Mouse (Mus musculus) forelimb bud, embryonic 11.5 days (tissue): Measurements from ENCODE around the gene Klhl29.
A peak's percentile ranks its signal among the peaks of the same experiment; 100 is the strongest.

Experiments used
- DNase-seq: peaks from one replicate; pipeline ENCODE4 v3.0.0-alpha.2; 2012; ENCODE audit warnings: low read depth, low spot score

Klhl29 gene

GRCm38 (mm10) chr12:5187773-5188333 lies 187.6 kb downstream of the Klhl29 start:
- DNase-seq = no peak

- no peak for DNase-seq
Observed at GRCm38 (mm10) chr12:5186645-5187044, 188.8 kb downstream of the Klhl29 start.

- DNase-seq = no peak
Observed at GRCm38 (mm10) chr12:5185603-5186002, 189.9 kb downstream of the Klhl29 start.

- DNase-seq = no peak
Observed at GRCm38 (mm10) chr12:5182586-5182985, 192.9 kb downstream of the Klhl29 start.

- no peak for DNase-seq
Observed at GRCm38 (mm10) chr12:5182165-5182564, 193.3 kb downstream of the Klhl29 start.

GRCm38 (mm10) chr12:5176716-5177341 lies 198.7 kb downstream of the Klhl29 start:
- no peak for DNase-seq

GRCm38 (mm10) chr12:5166141-5166540 lies 209.3 kb downstream of the Klhl29 start:
- DNase-seq = no peak

- no peak for DNase-seq
Observed at GRCm38 (mm10) chr12:5165411-5165810, 210.1 kb downstream of the Klhl29 start.

GRCm38 (mm10) chr12:5162672-5163071 lies 212.8 kb downstream of the Klhl29 start:
- DNase-seq = no peak

- DNase-seq = no peak
Observed at GRCm38 (mm10) chr12:5161631-5162030, 213.9 kb downstream of the Klhl29 start.

- no peak for DNase-seq
Observed at GRCm38 (mm10) chr12:5157931-5158481, 217.5 kb downstream of the Klhl29 start.

GRCm38 (mm10) chr12:5157021-5157681 lies 218.3 kb downstream of the Klhl29 start:
- DNase-seq = no peak

- DNase-seq = no peak
Observed at GRCm38 (mm10) chr12:5155177-5155576, 220.3 kb downstream of the Klhl29 start.

- peak; percentile 48 for DNase-seq
Observed at GRCm38 (mm10) chr12:5151859-5152258, 223.6 kb downstream of the Klhl29 start.

GRCm38 (mm10) chr12:5147346-5148035 lies 228.0 kb downstream of the Klhl29 start:
- no peak for DNase-seq

GRCm38 (mm10) chr12:5143903-5144781 lies 231.3 kb downstream of the Klhl29 start:
- DNase-seq = no peak

GRCm38 (mm10) chr12:5143224-5143623 lies 232.3 kb downstream of the Klhl29 start:
- no peak for DNase-seq

- peak; percentile 85 for DNase-seq
Observed at GRCm38 (mm10) chr12:5142776-5143175, 232.7 kb downstream of the Klhl29 start.

GRCm38 (mm10) chr12:5141040-5141439 lies 234.4 kb downstream of the Klhl29 start:
- DNase-seq = no peak

- no peak for DNase-seq
Observed at GRCm38 (mm10) chr12:5139302-5139701, 236.2 kb downstream of the Klhl29 start.

- DNase-seq = peak; percentile 73
Observed at GRCm38 (mm10) chr12:5136300-5136699, 239.2 kb downstream of the Klhl29 start.
